Mouse (Mus musculus): ENCODE data around the gene Mcoln3. TPM values are rescaled to one million over a fixed set of nuclear protein-coding genes. Genes with fewer than 3 reads are reported as not detected.

The Mcoln3 gene
- polyA plus RNA-seq, 1 experiment from 2014 or later, result 0.08 TPM

- Histone ChIP-seq H3K4me2 (peak within 1 kb of the TSS; percentile 68), H3K27ac (replicated peaks) (no peak within 1 kb of the TSS), H3K4me1 (replicated peaks) (no peaks in the 10 kb centered on the region), H3K9ac (no peak within 1 kb of the TSS), H3K36me3 (replicated peaks) (no peaks in the 10 kb centered on the region), H3K27me3 (peaks cover 28% of the 10 kb centered on the region), H3K9me3 (replicated peaks) (no peaks in the 10 kb centered on the region), H3K4me3 (replicated peaks) (peak within 1 kb of the TSS; percentile 41)
- WGBS (ENCODE audit: insufficient replicate concordance), result 15% methylated on average over 18 of the region's 18 CpGs
- ATAC-seq (ENCODE audit: insufficient read depth), result peak; percentile 58
Measured at GRCm38 (mm10) chr3:146107921-146108571, 9.2 kb upstream of the Mcoln3 start, which contains the start of gene Wdr63. Gene Wdr63 (minus strand): TSS chr3:146108130.

- 35% methylated on average over 2 of the region's 2 CpGs for WGBS (ENCODE audit: insufficient replicate concordance)
- H3K4me2 ChIP-seq, result no peak overlapping the region
- peaks cover 31% of the 10 kb centered on the region for H3K27me3 ChIP-seq
- H3K9ac ChIP-seq, result no peak overlapping the region
- H3K27ac ChIP-seq (replicated peaks), result no peak overlapping the region
- H3K9me3 ChIP-seq (replicated peaks), result no peaks in the 10 kb centered on the region
- no peaks in the 10 kb centered on the region for H3K4me1 ChIP-seq (replicated peaks)
- no peak for ATAC-seq (ENCODE audit: insufficient read depth)
- no peak overlapping the region for H3K4me3 ChIP-seq (replicated peaks)
- H3K36me3 ChIP-seq (replicated peaks), result no peaks in the 10 kb centered on the region
Measured at GRCm38 (mm10) chr3:146108945-146109344, 8.3 kb upstream of the Mcoln3 start.

- ATAC-seq (ENCODE audit: insufficient read depth), result no peak
- H3K36me3 ChIP-seq (replicated peaks), result no peaks in the 10 kb centered on the region
- H3K27me3 ChIP-seq, result peaks cover 40% of the 10 kb centered on the region
- H3K9me3 ChIP-seq (replicated peaks), result no peaks in the 10 kb centered on the region
- no peak overlapping the region for H3K4me2 ChIP-seq
- no peaks in the 10 kb centered on the region for H3K4me1 ChIP-seq (replicated peaks)
- H3K4me3 ChIP-seq (replicated peaks), result no peak overlapping the region
- 32% methylated on average over 2 of the region's 2 CpGs for WGBS (ENCODE audit: insufficient replicate concordance)
- H3K27ac ChIP-seq (replicated peaks), result no peak overlapping the region
- no peak overlapping the region for H3K9ac ChIP-seq
Measured at GRCm38 (mm10) chr3:146110358-146110757, 6.9 kb upstream of the Mcoln3 start.

GRCm38 (mm10) chr3:146110916-146111315 is 6.3 kb upstream of the Mcoln3 start:
- no peak overlapping the region for H3K9ac ChIP-seq
- no peak overlapping the region for H3K27ac ChIP-seq (replicated peaks)
- H3K4me1 ChIP-seq (replicated peaks), result no peaks in the 10 kb centered on the region
- peaks cover 43% of the 10 kb centered on the region for H3K27me3 ChIP-seq
- no peak for ATAC-seq (ENCODE audit: insufficient read depth)
- 53% methylated on average over 6 of the region's 6 CpGs for WGBS (ENCODE audit: insufficient replicate concordance)
- no peaks in the 10 kb centered on the region for H3K36me3 ChIP-seq (replicated peaks)
- no peak overlapping the region for H3K4me2 ChIP-seq
- H3K9me3 ChIP-seq (replicated peaks), result no peaks in the 10 kb centered on the region
- no peak overlapping the region for H3K4me3 ChIP-seq (replicated peaks)

GRCm38 (mm10) chr3:146117997-146118457 is 777 bp downstream of the Mcoln3 start:
- WGBS (ENCODE audit: insufficient replicate concordance), result 43% methylated on average over 9 of the region's 9 CpGs
- H3K4me2 ChIP-seq, result no peak overlapping the region
- H3K9me3 ChIP-seq (replicated peaks), result no peaks in the 10 kb centered on the region
- no peak overlapping the region for H3K27ac ChIP-seq (replicated peaks)
- no peak overlapping the region for H3K4me3 ChIP-seq (replicated peaks)
- no peaks in the 10 kb centered on the region for H3K36me3 ChIP-seq (replicated peaks)
- no peaks in the 10 kb centered on the region; the same call in 1 of the 2 replicates for H3K4me1 ChIP-seq (replicated peaks)
- H3K9ac ChIP-seq, result no peak overlapping the region
- ATAC-seq (ENCODE audit: insufficient read depth), result no peak
- H3K27me3 ChIP-seq, result peaks cover 39% of the 10 kb centered on the region

- Histone ChIP-seq H3K36me3 (replicated peaks) (no peaks in the 10 kb centered on the region), H3K9ac (no peak overlapping the region), H3K27ac (replicated peaks) (no peak overlapping the region), H3K4me2 (peak overlapping the region; percentile 23), H3K9me3 (replicated peaks) (no peaks in the 10 kb centered on the region), H3K4me1 (replicated peaks) (no peaks in the 10 kb centered on the region; the same call in 1 of the 2 replicates), H3K4me3 (replicated peaks) (no peak overlapping the region), H3K27me3 (peaks cover 20% of the 10 kb centered on the region)
- WGBS (ENCODE audit: insufficient replicate concordance), result 11% methylated on average over 25 of the region's 25 CpGs
- no peak for ATAC-seq (ENCODE audit: insufficient read depth)
Measured at GRCm38 (mm10) chr3:146121310-146122124, 4.3 kb downstream of the Mcoln3 start.

- H3K27me3 ChIP-seq, result peaks cover 15% of the 10 kb centered on the region
Measured at GRCm38 (mm10) chr3:146122125-146122420, 4.8 kb downstream of the Mcoln3 start.

GRCm38 (mm10) chr3:146122807-146123463 is 5.7 kb downstream of the Mcoln3 start:
- Histone ChIP-seq H3K27ac (replicated peaks) (no peak overlapping the region), H3K27me3 (peaks cover 6% of the 10 kb centered on the region), H3K36me3 (replicated peaks) (no peaks in the 10 kb centered on the region), H3K4me3 (replicated peaks) (no peak overlapping the region), H3K4me1 (replicated peaks) (peaks cover 8% of the 10 kb centered on the region), H3K4me2 (no peak overlapping the region), H3K9me3 (replicated peaks) (no peaks in the 10 kb centered on the region), H3K9ac (no peak overlapping the region)
- 61% methylated on average over 8 of the region's 8 CpGs for WGBS (ENCODE audit: insufficient replicate concordance)
- ATAC-seq (ENCODE audit: insufficient read depth), result no peak

More at GRCm38 (mm10) chr3:146122125-146122420, 4.8 kb downstream of the Mcoln3 start:
- 49% methylated on average over 3 of the region's 3 CpGs for WGBS (ENCODE audit: insufficient replicate concordance)
- ATAC-seq (ENCODE audit: insufficient read depth), result no peak
- H3K27ac ChIP-seq (replicated peaks), result no peak overlapping the region
- H3K4me1 ChIP-seq (replicated peaks), result peaks cover under 1% of the 10 kb centered on the region; the same call in 1 of the 2 replicates
- H3K9ac ChIP-seq, result no peak overlapping the region
- no peak overlapping the region for H3K4me3 ChIP-seq (replicated peaks)
- no peak overlapping the region for H3K4me2 ChIP-seq
- no peaks in the 10 kb centered on the region for H3K36me3 ChIP-seq (replicated peaks)
- no peaks in the 10 kb centered on the region for H3K9me3 ChIP-seq (replicated peaks)

GRCm38 (mm10) chr3:146123464-146123825 is 6.2 kb downstream of the Mcoln3 start:
- no peak for ATAC-seq (ENCODE audit: insufficient read depth)

GRCm38 (mm10) chr3:146127205-146127604 is 10.0 kb downstream of the Mcoln3 start:
- Histone ChIP-seq H3K27ac (replicated peaks) (no peak overlapping the region), H3K9me3 (replicated peaks) (no peaks in the 10 kb centered on the region), H3K4me1 (replicated peaks) (peaks cover 9% of the 10 kb centered on the region), H3K4me2 (no peak overlapping the region), H3K9ac (no peak overlapping the region), H3K27me3 (no peaks in the 10 kb centered on the region), H3K4me3 (replicated peaks) (no peak overlapping the region), H3K36me3 (replicated peaks) (no peaks in the 10 kb centered on the region)
- WGBS (ENCODE audit: insufficient replicate concordance), result 16% methylated on average over 6 of the region's 6 CpGs
- peak; percentile 89 for ATAC-seq (ENCODE audit: insufficient read depth)

More at GRCm38 (mm10) chr3:146123464-146123825, 6.2 kb downstream of the Mcoln3 start:
- no peaks in the 10 kb centered on the region for H3K9me3 ChIP-seq (replicated peaks)
- 71% methylated on average over 9 of the region's 9 CpGs for WGBS (ENCODE audit: insufficient replicate concordance)
- no peak overlapping the region for H3K4me2 ChIP-seq
- H3K27me3 ChIP-seq, result 0 out of 2 replicates have a peak, but pooled peaks cover 1% of the 10 kb centered on the region
- H3K4me1 ChIP-seq (replicated peaks), result peaks cover 9% of the 10 kb centered on the region
- no peak overlapping the region for H3K4me3 ChIP-seq (replicated peaks)
- no peak overlapping the region for H3K9ac ChIP-seq
- no peaks in the 10 kb centered on the region for H3K36me3 ChIP-seq (replicated peaks)
- no peak overlapping the region for H3K27ac ChIP-seq (replicated peaks)

- Histone ChIP-seq H3K9me3 (replicated peaks) (no peaks in the 10 kb centered on the region), H3K27ac (replicated peaks) (no peak overlapping the region), H3K9ac (no peak overlapping the region), H3K4me1 (replicated peaks) (no peaks in the 10 kb centered on the region), H3K27me3 (no peaks in the 10 kb centered on the region), H3K36me3 (replicated peaks) (no peaks in the 10 kb centered on the region), H3K4me3 (replicated peaks) (no peak overlapping the region), H3K4me2 (no peak overlapping the region)
- WGBS (ENCODE audit: insufficient replicate concordance), result 56% methylated on average over 9 of the region's 9 CpGs
- no peak for ATAC-seq (ENCODE audit: insufficient read depth)
Measured at GRCm38 (mm10) chr3:146134834-146135233, 17.6 kb downstream of the Mcoln3 start.
